Mouse (Mus musculus): ENCODE measurements around the gene Ptprj. TPM values are rescaled to one million over a fixed set of nuclear protein-coding genes. Genes with fewer than 3 reads are reported as not detected.

Gene Ptprj
- polyA plus RNA-seq (2015; fragmentation: Nextera tagmentation; extraction: Ambion mirVana): 3.9 and 5.1 TPM in 2 replicates

GRCm38 (mm10) chr2:90580236-90581005 lies at the start of gene Ptprj:
TSS of gene Ptprj (minus strand) at chr2:90580647.

GRCm38 (mm10) chr2:90398633-90399107 lies 181.8 kb downstream of the Ptprj start, which contains the start of gene Olfr1274-ps:
TSS of gene Olfr1274-ps (plus strand) at chr2:90398683.

Other genes with a start within 250 kb of the Ptprj start
- not detected in 2 replicates for gene Olfr1274-ps, start 182.0 kb downstream of the Ptprj start, polyA plus RNA-seq (2015; fragmentation: Nextera tagmentation; extraction: Ambion mirVana)
- gene Nup160, start 96.6 kb upstream of the Ptprj start, polyA plus RNA-seq (2015; fragmentation: Nextera tagmentation; extraction: Ambion mirVana): 25.4 and 27.9 TPM in 2 replicates
- 48.6 and 57.7 TPM in 2 replicates for gene Fnbp4, start 164.7 kb upstream of the Ptprj start, polyA plus RNA-seq (2015; fragmentation: Nextera tagmentation; extraction: Ambion mirVana)
- gene Agbl2, start 202.1 kb upstream of the Ptprj start, polyA plus RNA-seq (2015; fragmentation: Nextera tagmentation; extraction: Ambion mirVana): 0.06 and 0.17 TPM in 2 replicates